Mouse (Mus musculus) thymus, adult 2 months (tissue): ENCODE data around the gene Sct.

ENCODE experiments used
- CTCF ChIP-seq: fragments of 200-500 bp; IDR thresholded peaks from 2 replicates; pipeline ENCODE4 v1.5.1; 2012; ENCODE audit warnings: mild to moderate bottlenecking, control low read depth, low read length, moderate library complexity, borderline replicate concordance; ENCODE audit not compliant: control insufficient read depth, poor library complexity, insufficient read depth; ENCODE audit errors: extremely low read depth
- POLR2A ChIP-seq: fragments of 200-500 bp; IDR thresholded peaks from 2 replicates; pipeline ENCODE4 v1.6.1; 2012; ENCODE audit warnings: mild to moderate bottlenecking, low read length, control low read depth, moderate library complexity; ENCODE audit not compliant: control insufficient read depth, poor library complexity, insufficient read depth; ENCODE audit errors: extremely low read depth

DNA sequence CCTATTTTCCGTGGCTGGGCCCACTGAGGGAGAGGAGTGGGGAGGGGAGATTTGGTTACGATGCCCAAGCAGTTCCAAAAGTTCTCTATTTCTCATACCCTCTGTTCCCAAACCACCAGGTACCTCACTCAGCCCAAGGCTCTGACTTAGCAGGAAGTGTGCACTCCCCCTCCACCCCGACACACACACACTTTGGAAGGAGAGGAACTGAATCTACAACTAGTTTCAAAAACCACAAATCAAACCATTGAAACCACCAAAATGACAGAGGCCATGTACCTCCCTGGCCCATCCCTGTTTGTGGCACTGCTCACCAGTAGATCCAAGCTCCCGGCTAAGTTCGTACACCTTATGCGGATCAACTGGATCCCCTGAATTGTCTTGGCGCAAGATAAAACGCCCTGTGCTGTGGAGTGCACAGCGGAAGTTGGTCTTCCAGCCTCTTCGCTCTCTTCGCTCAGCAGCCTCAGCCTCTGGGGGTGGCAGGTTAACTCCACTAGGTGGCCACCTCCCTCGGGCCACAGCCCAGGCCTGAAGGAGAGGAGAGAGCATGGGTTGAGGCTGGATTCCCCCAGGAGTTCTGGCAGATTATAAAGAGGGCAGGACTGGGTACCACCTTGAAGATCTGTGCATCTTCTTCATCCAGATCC is 14.0 kb downstream of the Sct start:
- peak; percentile 83 for TF ChIP-seq CTCF
- TF ChIP-seq POLR2A: no peak
